Mouse (Mus musculus): ENCODE results near the gene Cmpk1. TPM values are rescaled to one million over a fixed set of nuclear protein-coding genes. Genes with fewer than 3 reads are reported as not detected.

Gene Cmpk1
- polyA plus RNA-seq, 1 experiment from 2014 or later = 134 TPM

DNA sequence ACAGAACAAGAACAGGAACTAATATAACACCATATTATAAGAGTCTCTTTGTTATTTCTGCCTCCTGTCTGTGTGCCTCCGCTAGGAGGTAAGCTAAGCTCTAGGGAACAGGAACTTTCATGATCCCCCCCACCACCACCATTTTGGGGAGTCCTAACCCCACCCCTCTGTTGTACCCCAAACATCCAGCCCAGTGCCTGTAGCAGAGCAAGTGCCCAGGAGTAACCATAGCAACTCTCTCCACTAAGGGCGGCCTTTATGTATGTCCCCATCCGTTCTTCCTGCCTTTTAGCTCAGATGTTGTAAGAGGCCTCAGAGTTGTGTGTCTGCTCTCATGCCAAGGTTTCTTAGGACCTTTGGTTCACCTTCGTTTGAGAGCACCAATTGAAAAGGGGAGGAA is 44.9 kb downstream of the Cmpk1 start:
- Histone ChIP-seq H3K4me3 (no peak overlapping the region), H3K27ac (replicated peaks) (no peak overlapping the region), H3K36me3 (no peaks in the 10 kb centered on the region), H3K9ac (replicated peaks) (no peak overlapping the region), H3K9me3 (no peaks in the 10 kb centered on the region), H3K4me1 (peaks cover 8% of the 10 kb centered on the region; the same call in 1 of the 2 replicates), H3K4me2 (replicated peaks) (no peak overlapping the region), H3K27me3 (peaks cover 41% of the 10 kb centered on the region)
- WGBS = 39% methylated on average over 4 of the region's 4 CpGs
- ATAC-seq (ENCODE audit: low FRiP score, low read depth) = no peak

- WGBS = 74% methylated on average over 4 of the region's 4 CpGs
- Histone ChIP-seq H3K36me3 (no peaks in the 10 kb centered on the region), H3K9ac (replicated peaks) (no peak overlapping the region), H3K4me2 (replicated peaks) (no peak overlapping the region), H3K9me3 (no peaks in the 10 kb centered on the region), H3K27me3 (peaks cover 33% of the 10 kb centered on the region), H3K27ac (replicated peaks) (no peak overlapping the region), H3K4me1 (peaks cover 8% of the 10 kb centered on the region; the same call in 1 of the 2 replicates), H3K4me3 (no peak overlapping the region)
- no peak for ATAC-seq (ENCODE audit: low FRiP score, low read depth)
Measured at GRCm38 (mm10) chr4:114941311-114941710, 45.7 kb downstream of the Cmpk1 start.

DNA sequence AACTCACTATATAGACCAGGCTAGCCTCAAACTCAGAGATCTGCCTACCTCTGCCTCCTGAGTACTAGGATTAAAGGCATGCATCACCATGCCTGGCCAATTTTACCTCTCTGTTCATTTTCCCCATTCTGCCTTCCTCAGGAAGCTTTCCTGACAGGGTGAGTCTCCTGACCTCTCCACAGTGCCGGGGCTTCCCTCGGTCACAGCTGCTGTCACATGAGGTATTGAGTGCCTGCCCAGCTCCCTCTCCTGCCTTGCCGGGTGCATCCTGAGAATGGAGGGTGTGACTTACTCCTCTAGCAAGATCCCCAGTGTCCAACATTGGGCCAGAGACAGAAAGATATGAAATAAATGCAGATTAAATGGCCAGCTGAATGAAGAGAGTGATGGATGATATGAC is 48.8 kb downstream of the Cmpk1 start:
- Histone ChIP-seq H3K9me3 (no peaks in the 10 kb centered on the region), H3K4me2 (replicated peaks) (no peak overlapping the region), H3K4me3 (no peak overlapping the region), H3K4me1 (peaks cover 5% of the 10 kb centered on the region; the same call in 1 of the 2 replicates), H3K9ac (replicated peaks) (no peak overlapping the region), H3K27me3 (peaks cover 16% of the 10 kb centered on the region; the same call in 1 of the 2 replicates), H3K36me3 (no peaks in the 10 kb centered on the region), H3K27ac (replicated peaks) (no peak overlapping the region)
- no peak for ATAC-seq (ENCODE audit: low FRiP score, low read depth)
- 56% methylated on average over 3 of the region's 3 CpGs for WGBS

GRCm38 (mm10) chr4:114937459-114938047 is 49.5 kb downstream of the Cmpk1 start:
- no peak overlapping the region for H3K27ac ChIP-seq (replicated peaks)
- H3K4me3 ChIP-seq = no peak overlapping the region
- H3K27me3 ChIP-seq = peaks cover 17% of the 10 kb centered on the region; the same call in 1 of the 2 replicates
- H3K4me1 ChIP-seq = peaks cover 5% of the 10 kb centered on the region; the same call in 1 of the 2 replicates
- no peak for ATAC-seq (ENCODE audit: low FRiP score, low read depth)
- H3K36me3 ChIP-seq = no peaks in the 10 kb centered on the region
- H3K4me2 ChIP-seq (replicated peaks) = no peak overlapping the region
- 62% methylated on average over 4 of the region's 4 CpGs for WGBS
- H3K9me3 ChIP-seq = no peaks in the 10 kb centered on the region
- H3K9ac ChIP-seq (replicated peaks) = no peak overlapping the region

- Histone ChIP-seq H3K4me1 (0 out of 2 replicates have a peak, but pooled peaks cover 2% of the 10 kb centered on the region), H3K4me2 (replicated peaks) (no peak overlapping the region), H3K27me3 (peaks cover 37% of the 10 kb centered on the region), H3K27ac (replicated peaks) (no peak overlapping the region), H3K9ac (replicated peaks) (no peak overlapping the region), H3K4me3 (no peak overlapping the region), H3K36me3 (no peaks in the 10 kb centered on the region), H3K9me3 (no peaks in the 10 kb centered on the region)
- 85% methylated on average over 6 of the region's 6 CpGs for WGBS
- no peak for ATAC-seq (ENCODE audit: low FRiP score, low read depth)
Measured at GRCm38 (mm10) chr4:114934188-114934587, 52.9 kb downstream of the Cmpk1 start.

- 88% methylated on average over 4 of the region's 4 CpGs for WGBS
- Histone ChIP-seq H3K36me3 (no peaks in the 10 kb centered on the region), H3K27ac (replicated peaks) (no peak overlapping the region), H3K4me3 (no peak overlapping the region), H3K9me3 (no peaks in the 10 kb centered on the region), H3K27me3 (peaks cover 46% of the 10 kb centered on the region), H3K4me1 (peaks cover 5% of the 10 kb centered on the region; the same call in 1 of the 2 replicates), H3K9ac (replicated peaks) (no peak overlapping the region), H3K4me2 (replicated peaks) (no peak overlapping the region)
- no peak for ATAC-seq (ENCODE audit: low FRiP score, low read depth)
Measured at GRCm38 (mm10) chr4:114932747-114933146, 54.3 kb downstream of the Cmpk1 start.

GRCm38 (mm10) chr4:114929155-114929554 is 57.9 kb downstream of the Cmpk1 start:
- 13% methylated on average over 15 of the region's 15 CpGs for WGBS

DNA sequence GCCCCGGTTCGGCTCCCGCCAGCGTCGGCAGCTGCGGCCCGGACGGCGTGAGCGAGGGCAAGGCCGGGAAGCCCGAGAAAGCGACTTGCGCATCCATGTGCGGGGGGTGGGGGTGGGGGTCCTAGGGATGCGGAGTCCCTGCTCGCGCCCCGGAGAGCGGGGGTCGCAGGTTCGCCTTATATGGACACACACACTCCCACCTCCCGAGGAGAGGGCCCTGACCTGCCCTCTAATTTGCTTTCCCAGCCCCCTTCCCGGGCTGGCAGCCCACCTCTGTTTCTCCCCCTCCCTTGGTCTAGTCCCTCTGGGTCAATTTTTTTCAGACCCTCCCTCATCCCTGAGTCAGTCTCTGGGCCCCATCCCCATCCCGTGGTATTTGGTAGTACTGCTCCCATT is 61.1 kb downstream of the Cmpk1 start, which contains the start of gene Foxe3:
TSS of gene Foxe3 (minus strand) at position 97 of the 396 bp plus-strand sequence.
- WGBS = under 1% methylated on average over 25 of the region's 25 CpGs
- Histone ChIP-seq H3K4me3 (peak within 1 kb of the TSS; percentile 46), H3K27ac (replicated peaks) (no peak within 1 kb of the TSS), H3K36me3 (no peaks in the 10 kb centered on the region), H3K9ac (replicated peaks) (no peak within 1 kb of the TSS; the same call in 1 of the 2 replicates), H3K9me3 (no peaks in the 10 kb centered on the region), H3K4me2 (replicated peaks) (peak within 1 kb of the TSS; percentile 59), H3K27me3 (peaks cover 80% of the 10 kb centered on the region), H3K4me1 (peaks cover 17% of the 10 kb centered on the region)
- no peak for ATAC-seq (ENCODE audit: low FRiP score, low read depth)

More at GRCm38 (mm10) chr4:114929155-114929554, 57.9 kb downstream of the Cmpk1 start:
- Histone ChIP-seq H3K27me3 (peaks cover 74% of the 10 kb centered on the region), H3K36me3 (no peaks in the 10 kb centered on the region), H3K4me3 (no peak overlapping the region), H3K27ac (replicated peaks) (no peak overlapping the region), H3K9me3 (no peaks in the 10 kb centered on the region), H3K4me1 (peaks cover 17% of the 10 kb centered on the region), H3K9ac (replicated peaks) (no peak overlapping the region), H3K4me2 (replicated peaks) (no peak overlapping the region)
- ATAC-seq (ENCODE audit: low FRiP score, low read depth) = no peak

DNA sequence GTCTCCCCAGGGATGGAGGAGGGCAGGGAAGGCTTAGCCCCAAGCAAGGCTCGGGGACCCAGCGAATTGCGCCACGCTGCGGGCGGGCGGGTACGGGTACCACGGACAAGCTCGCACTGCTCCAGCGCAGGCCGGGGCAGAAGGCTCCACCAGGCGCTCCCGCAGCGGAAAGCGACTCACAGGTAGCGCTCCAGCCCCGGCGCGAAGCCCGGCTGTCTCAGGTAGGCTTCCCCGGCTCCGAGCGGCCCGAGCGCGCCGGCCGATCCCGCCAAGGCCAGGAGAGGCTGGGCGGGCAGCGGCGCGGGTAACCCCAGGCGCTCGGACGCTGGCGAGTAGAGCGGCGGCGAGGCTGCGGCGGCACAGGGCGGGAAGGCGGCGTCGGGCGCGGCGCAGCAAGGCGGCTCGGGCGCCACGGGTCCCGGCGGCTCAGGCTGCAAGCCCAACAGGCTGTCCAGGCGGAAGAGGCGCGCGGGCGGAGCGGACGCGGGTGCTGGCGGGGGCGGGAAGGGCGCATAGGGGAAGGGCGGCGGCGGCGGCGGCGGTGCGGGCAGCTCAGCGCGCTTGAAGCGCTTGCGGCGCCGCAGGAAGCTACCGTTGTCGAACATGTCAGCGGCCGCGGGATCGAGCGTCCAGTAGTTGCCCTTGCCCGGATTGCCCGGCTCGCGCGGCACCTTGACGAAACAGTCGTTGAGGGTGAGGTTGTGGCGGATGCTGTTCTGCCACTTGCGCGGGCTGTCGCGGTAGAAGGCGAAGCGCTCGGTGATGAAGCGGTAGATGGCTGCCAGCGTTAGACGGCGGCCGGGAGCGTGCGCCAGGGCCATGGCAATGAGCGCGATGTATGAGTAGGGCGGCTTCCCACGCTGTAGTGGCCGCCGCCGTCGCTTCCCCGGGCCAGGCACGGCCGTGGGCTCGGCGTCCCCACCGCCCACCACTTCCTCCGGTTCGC is 61.8 kb downstream of the Cmpk1 start:
- under 1% methylated on average over 110 of the region's 125 CpGs for WGBS

DNA sequence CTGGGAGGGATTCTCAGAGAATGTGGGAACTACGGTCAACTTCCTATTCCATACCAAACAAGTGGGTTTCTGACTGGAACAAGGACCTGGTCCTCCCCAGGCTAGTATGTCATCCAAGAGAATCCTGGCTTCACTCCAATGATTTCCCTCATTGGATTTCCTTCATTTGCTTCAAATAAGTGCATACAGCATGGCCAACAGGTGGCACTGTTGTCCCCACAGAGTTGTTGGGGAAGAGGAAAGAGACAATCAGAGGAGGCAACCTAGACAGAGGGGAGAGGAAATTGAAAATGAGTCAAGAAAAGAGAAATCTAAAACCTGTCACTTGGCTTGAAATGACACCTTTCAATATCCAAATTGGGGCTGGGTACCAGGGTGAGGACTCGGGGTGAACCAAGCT is 70.0 kb downstream of the Cmpk1 start:
- Histone ChIP-seq H3K27ac (replicated peaks) (no peak overlapping the region), H3K4me1 (no peaks in the 10 kb centered on the region), H3K27me3 (peaks cover 64% of the 10 kb centered on the region), H3K36me3 (no peaks in the 10 kb centered on the region), H3K4me3 (no peak overlapping the region), H3K9me3 (no peaks in the 10 kb centered on the region), H3K4me2 (replicated peaks) (no peak overlapping the region), H3K9ac (replicated peaks) (no peak overlapping the region)
- 50% methylated on average over 2 of the region's 2 CpGs for WGBS
- ATAC-seq (ENCODE audit: low FRiP score, low read depth) = no peak

More for the DNA sequence above, 61.8 kb downstream of the Cmpk1 start:
- ATAC-seq (ENCODE audit: low FRiP score, low read depth) = peak; percentile 34; the same call in 1 of the 2 replicates
- peak overlapping the region; percentile 59 for H3K4me2 ChIP-seq (replicated peaks)
- H3K9ac ChIP-seq (replicated peaks) = no peak overlapping the region; the same call in 1 of the 2 replicates
- no peaks in the 10 kb centered on the region for H3K36me3 ChIP-seq
- no peaks in the 10 kb centered on the region for H3K9me3 ChIP-seq
- peak overlapping the region; percentile 46 for H3K4me3 ChIP-seq
- H3K27ac ChIP-seq (replicated peaks) = no peak overlapping the region
- H3K4me1 ChIP-seq = peaks cover 17% of the 10 kb centered on the region
- H3K27me3 ChIP-seq = peaks cover 77% of the 10 kb centered on the region

DNA sequence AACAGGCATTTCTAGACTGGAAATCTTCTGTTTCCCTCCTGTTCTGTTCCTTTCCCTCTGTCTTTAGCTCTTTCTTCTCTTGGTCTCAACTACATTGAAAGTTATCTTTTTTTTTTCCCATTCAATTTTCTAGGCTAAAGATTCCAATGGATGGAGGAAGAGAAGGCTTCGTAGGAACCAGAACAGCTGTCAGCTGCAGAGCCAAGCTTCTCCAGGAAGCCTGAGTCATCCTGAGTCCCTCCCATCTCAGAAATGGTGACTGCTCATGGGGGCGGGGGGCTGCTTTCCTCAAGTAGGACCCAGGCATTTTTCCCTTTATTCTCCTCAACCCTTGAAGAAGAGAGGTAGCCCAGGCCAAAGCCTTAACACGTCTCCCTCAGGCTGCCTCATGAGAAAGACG is 71.0 kb downstream of the Cmpk1 start:
- Histone ChIP-seq H3K4me2 (replicated peaks) (no peak overlapping the region), H3K36me3 (no peaks in the 10 kb centered on the region), H3K27me3 (peaks cover 73% of the 10 kb centered on the region), H3K27ac (replicated peaks) (no peak overlapping the region), H3K9ac (replicated peaks) (no peak overlapping the region), H3K4me1 (no peaks in the 10 kb centered on the region), H3K4me3 (no peak overlapping the region), H3K9me3 (no peaks in the 10 kb centered on the region)
- 30% methylated on average over 4 of the region's 4 CpGs for WGBS
- ATAC-seq (ENCODE audit: low FRiP score, low read depth) = no peak

DNA sequence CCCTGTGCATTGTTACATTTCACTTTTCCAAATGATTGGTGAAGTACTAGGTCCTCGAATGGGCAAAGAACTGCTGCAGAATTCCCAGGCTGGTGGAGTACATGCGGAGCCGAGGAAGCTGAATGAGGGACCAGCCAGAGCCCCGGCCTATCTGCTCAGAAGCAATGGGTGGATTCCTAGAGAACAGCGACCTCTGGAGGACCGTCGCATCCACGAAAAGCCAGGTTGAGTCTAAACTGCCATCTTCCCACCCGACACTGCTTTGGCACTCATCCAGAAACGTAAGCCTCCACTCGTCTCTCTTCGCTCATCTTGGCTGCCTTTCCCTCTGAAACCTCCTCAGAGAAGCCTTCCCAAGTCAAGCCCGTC is 73.5 kb downstream of the Cmpk1 start:
- Histone ChIP-seq H3K27me3 (peaks cover 90% of the 10 kb centered on the region), H3K36me3 (no peaks in the 10 kb centered on the region), H3K9ac (replicated peaks) (no peak overlapping the region), H3K4me1 (peaks cover 10% of the 10 kb centered on the region), H3K4me3 (no peak overlapping the region), H3K9me3 (no peaks in the 10 kb centered on the region), H3K27ac (replicated peaks) (no peak overlapping the region), H3K4me2 (replicated peaks) (no peak overlapping the region)
- ATAC-seq (ENCODE audit: low FRiP score, low read depth) = peak; percentile 24; the same call in 1 of the 2 replicates
- WGBS = 3% methylated on average over 13 of the region's 13 CpGs
